Mouse (Mus musculus) left cerebral cortex, postnatal 10 days (tissue): ENCODE results near the gene Tmem251. TPM values are rescaled to one million over a fixed set of nuclear protein-coding genes. Genes with fewer than 3 reads are reported as not detected.

Source experiments
- DNase-seq, 2 experiments: peaks; one replicate each; pipeline ENCODE4 v3.0.0; 2021 to 2022; ENCODE audit warnings: low spot score in 2 of 2, mixed read lengths in 1 of 2; ENCODE audit errors: extremely low spot score in 1 of 2
- intact Hi-C: fragments of 180-260 bp; cut with DNase I; formaldehyde crosslinking; loops from one replicate; pipeline ENCODE4 v1.15.1; 2025
- total RNA-seq, 2 experiments: library from RNA; stranded (reverse); gene quantifications; 2 replicates each; pipeline ENCODE4 v1.2.3; 2021

The Tmem251 gene
- 1 to 10 TPM; 5.4 to 6.1 TPM for total RNA-seq

- intact Hi-C loops = no loop called here
Measured at GRCm38 (mm10) chr12:102743589-102744574, at the start of gene Tmem251, which contains the start of gene Moap1. Tmem251 (plus strand) TSS chr12:102743762. Moap1 (minus strand) TSS chr12:102743661.

GRCm38 (mm10) chr12:102695369-102696239 lies 48.0 kb upstream of the Tmem251 start:
- DNase-seq = peak; percentile 60 to 70
- intact Hi-C loops = no loop called here

More at GRCm38 (mm10) chr12:102743589-102744574, at the start of gene Tmem251, which contains the start of gene Moap1:
- DNase-seq = peak; percentile 88 to 94

- intact Hi-C loops = no loop called here
- no peak for DNase-seq
Measured at GRCm38 (mm10) chr12:102696635-102697354, 46.8 kb upstream of the Tmem251 start.

- intact Hi-C loops = no loop called here
- no peak for DNase-seq
Measured at GRCm38 (mm10) chr12:102697381-102697780, 46.2 kb upstream of the Tmem251 start.

- no peak for DNase-seq
- intact Hi-C loops = no loop called here
Measured at GRCm38 (mm10) chr12:102698089-102698684, 45.4 kb upstream of the Tmem251 start.

- intact Hi-C loops = no loop called here
- DNase-seq = no peak
Measured at GRCm38 (mm10) chr12:102699156-102699555, 44.4 kb upstream of the Tmem251 start.

- DNase-seq = no peak
- intact Hi-C loops = loop anchor here (5.0 kb wide), 1 partner anchor 53 kb away; no protein-coding TSS in a partner anchor
Measured at GRCm38 (mm10) chr12:102700453-102700852, 43.1 kb upstream of the Tmem251 start.

- intact Hi-C loops = loop anchor here (5.0 kb wide), 1 partner anchor 54 kb away; no protein-coding TSS in a partner anchor
- no peak for DNase-seq
Measured at GRCm38 (mm10) chr12:102701691-102702207, 41.8 kb upstream of the Tmem251 start.

- intact Hi-C loops = loop anchor here (5.0 kb wide), 1 partner anchor 55 kb away; no protein-coding TSS in a partner anchor
Measured at GRCm38 (mm10) chr12:102702356-102703110, 41.0 kb upstream of the Tmem251 start.

GRCm38 (mm10) chr12:102703111-102703412 lies 40.5 kb upstream of the Tmem251 start:
- intact Hi-C loops = loop anchor here (5.0 kb wide), 1 partner anchor 56 kb away; no protein-coding TSS in a partner anchor
- DNase-seq = no peak

More at GRCm38 (mm10) chr12:102702356-102703110, 41.0 kb upstream of the Tmem251 start:
- DNase-seq = peak in 1 of 2 experiments; percentile 89

GRCm38 (mm10) chr12:102703441-102703840 lies 40.1 kb upstream of the Tmem251 start:
- no peak for DNase-seq
- intact Hi-C loops = loop anchor here (5.0 kb wide), 1 partner anchor 56 kb away; no protein-coding TSS in a partner anchor

- DNase-seq = no peak
- intact Hi-C loops = loop anchor here (5.0 kb wide), 1 partner anchor 57 kb away; no protein-coding TSS in a partner anchor
Measured at GRCm38 (mm10) chr12:102703921-102704408, 39.6 kb upstream of the Tmem251 start.

GRCm38 (mm10) chr12:102704457-102705198 lies 38.9 kb upstream of the Tmem251 start, which contains the start of gene Itpk1:
Itpk1 (minus strand) TSS chr12:102704930.
- intact Hi-C loops = loop anchor here (5.0 kb wide), 1 partner anchor 57 kb away; no protein-coding TSS in a partner anchor
- peak in 1 of 2 experiments; percentile 81 for DNase-seq

GRCm38 (mm10) chr12:102705216-102705871 lies 38.2 kb upstream of the Tmem251 start:
- DNase-seq = peak; percentile 87 to 95
- intact Hi-C loops = no loop called here

GRCm38 (mm10) chr12:102705906-102706640 lies 37.5 kb upstream of the Tmem251 start:
- intact Hi-C loops = no loop called here
- no peak for DNase-seq
